Mouse (Mus musculus) kidney, adult 8-10 months (tissue): ENCODE measurements at regions not wholly inside any gene's neighbourhood (a gene's known extent, or its start where the extent isn't known, plus 50 kb on each side); places are given as distances from the start of the nearest gene placed in this dataset.

Source experiments
- DNase-seq, 2 experiments: peaks; one replicate each; pipeline ENCODE4 v3.0.0; 2022

DNA sequence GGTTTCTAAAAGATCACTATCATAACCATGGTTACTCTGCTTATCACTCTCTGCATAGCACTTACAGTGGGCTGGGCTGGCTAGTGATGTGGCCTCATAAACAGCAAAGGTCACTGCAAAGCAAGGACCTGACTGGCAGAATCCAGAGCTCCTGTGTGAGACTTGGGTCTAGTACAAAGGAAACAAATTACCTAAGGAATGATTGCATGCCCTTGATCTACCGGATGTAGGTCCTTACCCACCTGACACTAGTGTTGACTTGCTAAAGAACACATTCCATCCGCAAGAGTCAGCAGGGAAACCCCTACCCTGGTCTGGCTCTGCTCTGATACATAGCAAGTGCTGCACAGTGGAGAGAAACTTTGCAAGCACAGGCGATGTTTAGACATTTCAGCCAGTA, 297.0 kb upstream of the Jag1 start:
- DNase-seq: no peak

DNA sequence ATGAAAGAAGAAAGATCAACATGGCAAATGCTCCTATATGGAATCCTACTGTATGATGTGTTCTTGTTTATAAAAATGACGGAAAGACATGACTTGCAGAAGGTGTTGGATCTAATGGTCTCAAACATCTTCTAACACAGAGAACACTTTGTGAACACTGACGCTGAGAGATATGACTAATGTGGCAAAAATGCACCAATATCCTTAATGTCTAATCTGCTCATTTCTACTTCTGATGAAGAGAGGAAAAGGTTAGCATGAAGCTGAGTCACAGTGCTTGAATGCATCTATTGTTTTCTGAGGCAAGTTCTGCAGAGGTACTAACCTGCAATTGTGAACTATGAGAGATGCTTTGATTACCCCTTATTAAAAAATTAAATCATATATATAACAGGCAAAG, 293.2 kb upstream of the Jag1 start:
- DNase-seq: no peak

DNA sequence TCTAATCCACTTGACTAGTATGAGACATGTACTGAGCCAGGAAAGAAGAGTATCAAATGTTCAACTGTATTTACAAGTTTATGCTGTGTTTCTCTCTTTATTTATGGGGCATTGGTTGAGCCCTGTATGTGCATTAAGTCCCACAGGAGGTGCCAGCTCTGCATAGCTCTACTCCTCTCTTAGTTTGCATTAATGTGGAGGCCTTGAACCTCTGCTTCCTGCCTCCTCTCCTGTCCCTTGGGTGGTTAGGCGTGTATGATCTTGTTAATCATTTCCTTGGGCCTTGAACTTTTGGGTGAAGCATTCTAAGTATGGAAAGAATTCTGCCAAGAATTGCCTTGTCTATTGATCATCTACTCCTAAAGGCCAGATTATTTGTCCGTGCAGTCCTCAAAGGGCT, 291.9 kb upstream of the Jag1 start:
- DNase-seq: peak; percentile 3 to 36

DNA sequence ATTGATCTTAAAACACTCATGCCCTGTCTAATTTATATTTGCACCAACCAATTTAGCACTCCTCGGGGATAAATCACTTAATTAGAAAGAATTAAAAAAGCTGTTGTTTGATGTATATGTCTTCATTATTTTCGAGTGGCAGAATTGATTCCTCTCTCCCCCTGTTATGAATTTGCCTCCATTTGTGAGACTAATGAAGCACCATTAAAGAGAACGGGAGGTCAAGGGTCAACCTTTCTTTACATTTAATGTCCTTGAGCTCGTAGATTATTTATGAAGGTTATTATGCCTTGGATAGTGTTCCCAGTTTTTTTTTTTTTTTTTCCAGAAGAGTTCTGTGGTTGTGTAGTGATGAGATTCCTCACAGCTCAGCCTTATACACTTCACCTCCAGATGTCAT, 277.0 kb upstream of the Jag1 start:
- no peak for DNase-seq

DNA sequence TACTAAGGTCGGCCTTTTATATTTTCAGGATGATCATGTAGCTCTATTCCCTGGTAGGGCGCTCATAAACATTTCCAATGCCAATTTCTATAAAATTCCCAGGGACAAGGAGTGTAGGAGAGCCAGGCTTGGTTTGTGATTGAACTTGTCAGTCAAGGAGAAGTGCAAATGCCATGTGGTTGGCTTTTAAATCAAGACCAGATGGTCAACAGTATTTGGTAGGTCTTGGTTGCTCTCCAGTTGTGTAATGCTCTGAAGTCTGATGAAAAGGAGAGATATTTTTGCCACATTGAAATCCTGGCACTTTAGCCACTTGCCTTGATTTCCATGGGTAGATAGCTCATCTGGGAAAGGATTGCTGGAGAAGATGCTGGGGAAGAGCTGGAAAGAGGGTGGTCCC, 263.4 kb upstream of the Jag1 start:
- no peak for DNase-seq

DNA sequence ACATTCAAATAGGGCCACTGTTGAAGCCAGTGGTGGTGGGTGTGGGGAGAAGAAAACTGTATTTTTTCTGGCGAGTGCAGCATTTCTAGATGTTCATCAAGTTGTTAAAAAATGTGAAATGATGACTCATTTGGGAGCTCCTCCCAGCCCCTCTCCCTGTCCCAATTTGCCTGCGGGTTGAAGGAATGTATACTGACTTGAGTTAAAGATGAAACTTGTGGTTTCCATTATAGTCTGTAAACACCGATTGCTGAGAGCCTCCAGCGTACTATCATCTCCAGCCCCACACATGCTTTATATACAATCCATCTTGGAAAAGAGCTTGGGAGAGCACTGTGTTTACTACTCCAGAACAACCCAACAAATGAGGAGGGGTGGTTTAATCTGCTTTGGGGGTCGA, 258.9 kb upstream of the Jag1 start:
- DNase-seq: no peak

DNA sequence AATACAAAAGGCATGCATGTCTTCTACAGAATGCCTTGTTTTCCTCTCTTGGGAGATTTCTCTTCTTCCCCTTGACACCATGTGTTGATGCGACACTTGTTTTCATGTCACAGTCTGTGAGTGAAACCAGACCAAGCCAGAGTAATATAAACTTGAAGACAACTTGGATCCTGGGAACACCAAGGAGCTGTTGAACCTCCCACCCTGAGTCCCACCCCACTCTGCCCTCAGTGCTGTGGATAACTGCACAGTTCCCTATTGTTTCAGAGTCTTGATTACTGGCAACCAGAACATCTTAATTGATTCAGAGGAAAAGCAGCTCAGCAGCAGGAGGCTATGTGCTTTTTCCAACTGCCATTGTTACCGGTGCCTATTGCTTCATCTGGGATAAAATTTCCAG, 254.6 kb upstream of the Jag1 start:
- DNase-seq: no peak

DNA sequence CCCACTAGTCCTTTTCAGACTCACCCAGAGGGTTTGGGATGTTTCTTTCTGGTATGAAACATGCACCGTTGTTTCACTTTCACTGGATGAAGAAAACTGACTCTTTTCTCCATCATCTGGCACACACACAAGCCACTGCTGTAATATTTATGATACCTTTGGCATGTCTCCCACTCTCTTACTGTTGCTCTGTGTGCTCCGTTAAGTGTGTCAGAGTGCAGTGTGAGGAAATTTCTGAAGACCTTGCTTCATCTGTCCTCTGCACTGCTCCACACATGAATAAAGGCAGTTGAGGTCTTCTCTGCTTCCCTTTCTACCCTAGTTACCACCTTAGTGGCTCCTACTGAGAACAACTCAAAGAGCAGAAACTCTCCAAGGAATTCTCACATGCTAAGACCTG, 246.6 kb upstream of the Jag1 start:
- no peak for DNase-seq

DNA sequence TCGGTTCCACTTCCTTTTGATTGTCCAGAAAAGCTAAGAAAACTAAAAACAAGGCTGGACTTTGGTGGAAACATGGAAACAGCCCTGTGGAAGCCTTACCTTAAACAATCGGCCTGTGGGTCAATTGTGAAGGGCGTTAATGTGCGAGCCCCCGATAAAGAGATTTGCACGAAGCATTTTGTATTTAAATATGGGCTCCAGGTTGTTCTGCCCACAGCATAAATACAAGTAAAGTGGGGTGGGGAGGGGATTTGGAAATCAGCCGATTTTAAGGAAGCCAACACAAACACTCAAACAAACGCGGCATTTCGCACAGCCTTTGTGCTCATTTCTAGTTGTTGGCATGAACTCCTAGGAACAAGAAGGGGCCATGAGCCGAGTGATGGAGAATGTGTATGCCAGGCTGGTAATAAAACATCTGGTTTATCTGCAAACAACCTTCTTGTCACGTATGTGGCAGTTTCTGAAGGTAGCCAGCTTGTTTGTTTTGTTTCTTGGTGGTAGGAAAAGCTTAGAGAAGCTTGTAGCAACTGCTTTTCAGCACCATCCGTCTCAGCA, 240.8 kb upstream of the Jag1 start:
- DNase-seq: no peak

DNA sequence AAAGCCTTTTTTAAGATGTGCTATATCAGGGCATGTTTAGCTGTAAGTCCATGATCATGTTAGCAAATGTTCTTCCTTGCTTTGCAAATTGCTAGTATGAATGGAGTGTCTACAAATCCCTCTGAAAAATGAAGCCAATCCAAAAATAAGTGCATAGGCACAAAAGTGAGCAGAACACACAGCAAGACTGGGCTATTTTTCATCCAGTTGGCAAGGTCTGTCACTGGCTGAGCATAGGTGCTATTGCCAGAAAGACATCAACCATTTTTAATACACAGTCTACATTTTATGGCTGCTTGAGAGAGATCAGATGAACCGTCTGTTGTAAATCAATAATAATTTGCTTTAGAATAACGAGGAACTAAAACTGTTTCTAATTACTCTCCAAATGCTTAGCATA, 227.3 kb upstream of the Jag1 start:
- DNase-seq: no peak

DNA sequence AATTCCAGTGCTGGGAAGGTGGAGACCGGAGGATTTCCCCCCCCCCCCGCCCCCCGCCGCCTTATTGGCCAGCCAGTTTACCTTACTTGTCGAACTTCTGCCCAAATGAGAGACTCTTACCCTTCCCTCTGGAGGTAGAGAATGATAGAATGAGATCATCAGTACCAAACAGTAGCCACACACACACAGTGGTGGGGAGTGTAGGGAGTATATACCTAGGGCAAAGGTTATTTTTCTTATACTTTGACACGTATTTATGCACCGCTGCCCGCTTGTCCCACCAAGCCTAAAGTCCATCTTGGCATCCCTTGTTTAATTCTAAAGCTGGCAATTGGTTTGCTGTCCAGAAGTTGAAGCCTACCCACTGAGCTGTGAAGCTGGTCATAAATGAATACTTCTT, 213.6 kb upstream of the Jag1 start:
- DNase-seq: no peak

DNA sequence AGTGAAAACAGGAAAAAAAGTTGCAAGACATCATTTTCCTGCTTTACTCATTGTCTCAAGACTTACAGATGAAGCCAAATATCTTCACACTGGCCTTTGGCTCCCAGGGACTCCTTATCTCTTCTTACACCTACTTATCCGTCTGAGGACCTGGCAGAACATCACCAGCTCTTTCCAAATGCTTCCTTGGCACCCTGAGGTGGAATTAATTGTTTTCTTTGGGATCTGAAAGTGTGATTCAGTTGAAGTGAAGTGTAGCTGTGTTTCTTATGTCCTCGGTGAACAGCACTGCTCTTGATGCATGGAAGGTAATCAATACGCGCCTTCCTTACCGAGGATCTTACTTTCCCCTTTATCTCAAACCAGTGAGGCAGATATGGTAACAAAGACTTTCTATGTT, 207.0 kb upstream of the Jag1 start:
- DNase-seq: no peak

DNA sequence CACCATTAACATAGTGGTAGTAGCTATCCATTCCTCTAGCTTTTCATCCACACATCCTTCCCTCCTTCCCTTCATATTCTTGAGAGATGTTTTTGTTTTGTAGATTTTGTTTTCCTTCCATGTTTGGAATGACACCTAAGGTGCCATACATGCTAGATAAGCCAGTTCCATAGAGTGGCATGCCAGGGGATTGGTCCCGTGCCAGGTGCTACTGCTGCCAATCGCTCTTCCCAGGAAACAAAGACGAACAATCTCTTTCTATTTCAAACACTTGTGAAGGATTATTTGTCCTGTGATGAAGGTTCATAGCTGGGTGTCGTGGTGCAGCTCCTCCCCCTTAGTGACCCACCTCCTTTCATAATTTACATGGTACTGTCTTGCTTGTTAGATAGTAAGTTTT, 194.1 kb upstream of the Jag1 start:
- no peak for DNase-seq

DNA sequence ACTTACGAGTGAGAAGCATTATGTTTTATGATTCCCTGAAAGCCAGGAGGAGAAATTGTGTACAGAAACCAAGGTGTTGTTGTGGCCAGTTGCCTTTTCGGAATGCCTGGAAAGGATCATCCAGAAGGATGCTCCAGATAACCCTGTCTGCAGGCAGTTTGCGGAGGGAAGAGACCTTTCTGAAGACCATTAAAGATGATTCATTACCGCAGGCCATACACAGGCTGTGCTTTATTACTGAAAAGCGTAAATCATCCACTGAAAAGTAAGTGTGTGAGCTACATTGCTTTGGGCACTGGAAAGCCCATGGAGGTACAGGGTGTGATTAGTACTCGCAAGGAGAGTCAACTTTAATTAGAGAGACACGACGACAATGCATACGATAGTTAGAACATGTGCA, 191.7 kb upstream of the Jag1 start:
- no peak for DNase-seq

DNA sequence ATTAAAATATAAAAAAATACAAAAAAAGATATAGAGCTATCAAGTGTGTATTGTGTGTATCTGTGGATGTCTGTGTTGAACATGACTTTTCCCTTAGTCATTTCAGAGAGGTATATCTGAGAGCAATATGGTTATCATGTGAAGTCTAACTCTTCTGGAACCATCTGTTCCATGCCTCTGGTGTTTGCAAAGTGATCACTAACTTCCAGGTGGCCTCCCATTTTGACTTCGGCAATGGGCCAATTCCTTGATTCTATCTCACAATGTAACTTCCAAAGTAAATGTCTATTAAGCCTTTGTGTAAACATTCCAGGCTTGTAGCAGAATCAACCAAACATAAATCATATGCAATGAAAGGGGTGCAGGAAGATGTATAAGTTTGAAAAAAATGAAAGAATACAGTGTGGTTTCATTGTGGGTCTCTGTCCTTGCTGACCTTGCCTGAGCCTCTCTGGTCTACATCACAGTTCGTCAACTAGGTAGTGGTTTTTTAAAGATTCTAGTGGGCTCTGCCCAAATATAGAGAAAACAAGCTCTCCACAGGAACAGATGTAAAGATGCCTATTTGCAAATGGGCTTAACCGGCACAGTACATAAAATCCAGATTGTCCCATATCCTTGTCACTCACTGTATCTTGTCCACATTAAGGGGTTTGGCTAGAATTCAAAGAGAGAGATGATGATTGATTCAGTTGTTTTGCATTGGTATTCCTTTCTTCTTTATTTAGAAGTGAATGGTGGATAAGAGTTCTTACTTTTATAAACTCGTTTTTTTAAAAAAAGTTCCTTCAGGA, 185.2 kb upstream of the Jag1 start:
- DNase-seq: no peak

DNA sequence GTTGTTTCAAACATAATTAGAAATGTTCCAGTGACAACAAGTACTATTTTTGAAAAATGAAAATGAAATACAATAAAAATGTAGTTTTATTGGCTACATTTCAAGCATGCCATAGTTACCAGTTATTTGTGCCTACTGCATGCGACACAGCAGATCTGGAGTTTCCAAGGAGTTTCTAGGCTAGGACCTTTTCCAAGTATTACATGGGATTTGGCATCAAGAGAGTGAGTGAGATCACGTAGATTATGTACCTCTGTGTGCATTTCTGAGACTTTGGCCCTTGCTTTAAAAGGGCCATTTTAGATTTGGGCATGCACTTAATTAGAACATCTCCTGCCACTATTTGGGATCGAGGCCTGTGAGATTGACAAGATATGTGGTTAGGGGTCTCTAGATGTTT, 172.8 kb upstream of the Jag1 start:
- DNase-seq: no peak

DNA sequence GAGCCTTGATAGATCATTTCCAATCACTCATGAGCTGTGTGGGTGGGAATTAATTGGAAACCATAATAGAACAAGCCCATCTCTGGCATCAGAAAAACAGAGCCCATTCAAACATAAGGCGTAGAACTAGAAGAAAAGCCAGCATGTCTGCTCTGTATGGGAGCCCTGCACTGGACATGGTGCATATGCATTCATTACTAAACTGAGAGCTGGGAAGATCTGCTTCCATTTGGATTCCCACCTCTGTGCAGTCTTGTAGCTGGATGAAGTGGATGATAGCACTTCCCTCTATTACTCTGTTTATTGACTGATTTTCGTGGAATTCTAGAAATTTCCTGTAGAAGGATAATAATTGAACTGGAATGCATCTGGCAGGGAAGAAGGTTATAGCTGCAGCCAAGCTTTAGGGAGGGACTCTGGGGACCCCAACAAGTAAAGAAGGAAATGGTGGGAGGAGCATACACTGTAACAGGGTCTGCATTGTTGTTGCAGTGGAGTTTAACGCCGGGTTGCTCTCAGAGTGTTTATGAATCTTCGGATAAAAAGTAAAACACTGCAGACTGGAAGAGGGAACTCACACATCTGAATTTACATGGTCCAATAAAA, 155.2 kb upstream of the Jag1 start:
- no peak for DNase-seq

DNA sequence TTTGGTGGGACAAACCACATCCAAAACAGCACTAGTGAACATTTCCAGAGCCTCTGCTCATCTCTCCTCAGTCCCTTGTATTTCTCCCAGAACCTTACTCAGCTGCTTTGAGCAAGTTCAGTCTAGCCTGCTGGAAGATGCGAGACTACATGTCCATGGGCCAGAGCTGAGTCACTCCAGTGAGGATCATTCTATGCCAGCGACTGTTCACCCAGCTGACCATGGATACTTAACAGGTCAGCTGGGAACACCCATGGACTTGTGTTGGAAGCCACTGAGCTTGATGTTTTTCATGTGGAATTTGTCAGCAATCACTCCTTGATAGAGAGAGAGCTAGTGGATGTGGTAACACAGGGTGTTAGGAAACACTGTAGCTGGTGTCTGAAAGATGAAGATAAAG, 146.5 kb upstream of the Jag1 start:
- DNase-seq: no peak

DNA sequence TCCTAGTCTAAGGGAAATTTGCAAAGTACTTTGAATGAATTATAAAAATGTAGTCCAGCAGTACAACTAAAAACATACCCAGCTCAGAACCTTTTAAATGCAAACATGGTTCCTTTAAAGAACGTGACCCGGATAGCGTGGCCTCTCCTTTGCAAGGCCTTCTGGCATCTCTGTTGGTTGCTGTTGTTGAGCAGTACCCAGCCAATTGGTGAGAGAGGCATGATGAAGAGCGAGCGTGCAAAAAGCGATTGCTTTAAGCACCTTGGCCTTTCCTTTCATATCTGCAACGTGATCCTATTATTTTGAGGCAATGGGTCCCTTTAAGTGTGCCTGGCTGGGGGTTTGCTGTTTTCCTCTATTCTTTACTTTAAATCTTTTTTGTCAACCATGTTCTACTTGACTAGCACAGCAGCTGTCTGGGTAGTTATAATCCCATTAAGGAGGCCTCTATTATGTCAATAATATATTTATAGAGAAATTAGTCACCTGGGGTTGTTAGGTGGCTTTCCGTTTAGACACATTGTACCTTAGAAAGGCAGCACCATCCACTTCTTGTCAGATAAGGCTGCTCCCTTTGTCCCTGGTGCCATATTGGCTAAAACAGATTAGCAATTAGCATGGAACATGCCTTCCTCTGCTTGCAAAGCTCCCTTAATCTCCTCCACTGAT, 141.5 kb upstream of the Jag1 start:
- DNase-seq: no peak

DNA sequence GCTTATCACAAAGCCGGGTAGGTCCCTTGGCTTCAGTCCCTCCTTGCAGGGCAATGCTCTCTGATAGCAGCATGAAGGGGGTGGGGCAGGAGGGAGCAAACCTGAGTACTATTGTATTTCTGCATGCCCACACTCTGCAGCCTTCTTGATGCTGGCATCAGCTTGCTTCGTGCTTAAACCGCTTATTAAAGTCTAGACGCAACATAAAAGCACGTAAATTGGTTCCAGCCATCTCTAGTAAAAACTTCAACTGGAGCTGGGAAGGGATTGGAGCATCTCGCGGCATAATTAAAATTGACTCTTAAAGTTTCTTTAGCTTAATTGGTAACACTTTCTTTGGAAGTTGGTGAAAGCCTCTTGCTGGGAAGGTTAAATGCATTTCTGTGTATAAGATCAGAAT, 131.5 kb upstream of the Jag1 start:
- DNase-seq: no peak

DNA sequence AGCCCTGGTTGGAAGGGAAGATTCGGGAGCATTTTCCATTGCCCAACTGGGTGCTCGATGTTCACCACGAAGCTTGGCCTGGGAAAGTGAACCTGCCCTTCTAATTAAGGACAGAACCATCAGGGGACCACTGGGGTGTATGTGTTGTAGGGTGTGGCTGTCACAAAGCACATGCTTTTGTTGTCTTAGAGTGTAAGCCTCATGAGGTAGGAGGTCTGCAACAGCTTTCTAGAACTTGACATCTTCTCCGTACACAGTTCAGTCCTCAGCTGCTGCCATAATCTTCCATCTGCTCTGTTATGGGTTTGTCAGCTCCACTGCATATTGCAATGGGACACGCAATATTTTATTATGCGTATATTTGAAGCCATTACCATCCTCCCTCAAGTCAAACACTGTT, 127.9 kb upstream of the Jag1 start:
- no peak for DNase-seq

DNA sequence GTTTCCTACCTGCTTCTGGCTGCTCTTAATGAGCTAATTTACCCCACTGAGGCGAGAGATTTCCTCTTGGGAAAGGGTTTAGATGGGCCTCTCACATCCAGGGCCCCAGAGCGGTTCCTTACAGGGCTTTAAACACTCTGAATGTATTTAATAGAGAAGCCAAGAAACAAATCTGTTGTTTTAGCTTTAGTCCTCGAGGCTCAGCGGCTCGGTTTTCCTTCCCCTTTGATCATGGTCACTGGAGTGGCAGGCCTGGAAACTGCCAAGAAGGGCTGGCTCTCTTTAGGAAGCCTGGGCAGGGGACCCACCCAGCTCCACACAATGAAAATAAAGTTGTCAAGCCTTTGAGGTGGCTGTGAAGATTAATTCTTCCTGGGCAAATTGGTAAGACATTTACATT, 127.5 kb upstream of the Jag1 start:
- DNase-seq: no peak

DNA sequence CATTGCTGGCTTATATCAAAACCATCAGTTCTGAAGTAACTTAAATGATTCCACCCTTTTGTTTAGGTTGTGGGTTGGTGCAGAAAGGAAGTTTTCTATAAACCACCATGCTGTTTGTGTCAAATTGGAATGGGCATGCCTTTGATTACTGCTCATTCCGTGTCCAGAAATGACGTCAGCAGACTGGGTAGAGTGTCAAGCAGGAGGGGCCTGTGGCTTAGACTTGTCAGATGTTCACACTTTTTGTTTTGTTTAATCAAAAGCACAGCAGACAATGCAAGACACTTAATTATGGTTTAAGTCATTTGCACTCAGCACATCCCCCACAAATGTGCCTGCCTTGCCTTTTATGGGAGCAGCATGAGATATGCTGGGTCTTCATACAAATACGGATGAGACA, 120.5 kb upstream of the Jag1 start:
- no peak for DNase-seq

DNA sequence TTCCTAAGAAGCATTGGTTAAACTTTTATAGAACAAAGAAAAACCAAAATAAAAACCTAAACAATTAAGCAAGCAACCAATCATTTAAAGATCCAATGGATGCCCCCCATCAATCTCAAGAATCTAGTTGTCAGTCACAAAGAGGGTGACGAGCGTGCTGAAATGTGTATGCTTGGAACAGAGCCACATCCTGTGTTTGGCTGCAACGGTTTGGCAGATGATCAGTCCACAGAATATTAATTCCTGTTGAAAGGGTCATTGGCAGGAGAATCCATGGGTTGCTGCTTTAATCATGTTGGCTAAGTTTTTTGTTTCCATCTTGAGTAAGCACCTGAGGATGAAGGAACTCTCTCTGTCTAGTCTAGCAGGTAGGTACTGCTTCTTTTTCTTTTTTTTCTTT, 117.5 kb upstream of the Jag1 start:
- no peak for DNase-seq
